8 mouse cellular contexts compared by ENCODE assay signal in the genomic region with DNA sequence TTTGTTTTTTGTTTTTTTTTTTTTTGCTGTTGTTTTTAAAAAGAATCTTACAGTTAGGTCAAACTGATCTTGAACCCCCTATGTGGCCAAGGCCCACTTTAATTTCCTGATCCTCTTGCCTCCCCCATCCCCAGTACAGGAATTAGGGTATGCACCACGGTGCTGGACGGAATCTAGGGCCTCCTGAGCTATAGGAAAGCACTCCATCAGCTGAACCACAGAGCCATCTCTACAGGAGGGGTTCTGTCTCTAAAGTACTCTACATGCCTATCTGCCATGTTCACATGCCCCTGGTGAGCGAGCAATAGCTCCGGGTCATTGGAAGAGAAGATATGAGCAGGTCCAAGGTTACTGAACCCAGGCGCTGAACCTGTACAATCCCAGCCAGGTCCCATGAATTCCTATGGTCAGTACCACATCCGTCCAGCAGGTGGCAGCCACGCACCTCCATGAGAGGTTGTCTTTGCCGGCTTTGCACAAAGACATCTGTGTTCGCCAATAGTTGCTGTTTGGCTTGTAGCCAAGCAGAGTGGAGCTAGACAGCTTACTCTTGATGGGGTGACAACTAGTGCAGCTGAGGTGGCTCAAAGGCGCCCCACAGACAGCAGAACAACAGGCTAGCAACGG.
DNase-seq lines count a peak whose midpoint lies in the region; ATAC-seq lines count a peak whose summit lies in the region.

No protein-coding gene starts in this region.

- peak; percentile 85 for DNase-seq in Muller cell, postnatal 12 days (ENCODE audit: inconsistent ontology term)
- peak; percentile 82 for DNase-seq in cerebellum, adult 8-10 months
- DNase-seq in hindbrain, embryonic 11.5 days (ENCODE audit: low spot score): peak; percentile 98
- DNase-seq in layer of hippocampus, adult 9-11 months: peak; percentile 92
- peak; percentile 90 for DNase-seq in lung, postnatal 14 days
- peak; percentile 99 for DNase-seq in retina, postnatal 1 day
- DNase-seq in thymus, postnatal 4 days: peak; percentile 93

- H3K9ac ChIP-seq in hindbrain, embryonic 11.5 days (ENCODE audit: low read depth, low read length): no peak overlapping the region

- H3K27me3 ChIP-seq in hindbrain, embryonic 11.5 days (ENCODE audit: control insufficient read depth, insufficient read depth, low read length): no peaks in the 10 kb centered on the region

- H3K4me3 ChIP-seq in hindbrain, embryonic 11.5 days (ENCODE audit: low read depth, low read length): no peak overlapping the region

- peak; percentile 74 for ATAC-seq in frontal cortex, adult (ENCODE audit: low TSS enrichment)
- peak; percentile 90 for ATAC-seq in hindbrain, embryonic 11.5 days (ENCODE audit: low FRiP score)

- H3K27ac ChIP-seq in hindbrain, embryonic 11.5 days (ENCODE audit: low read depth, low read length): no peak overlapping the region

- H3K4me1 ChIP-seq in hindbrain, embryonic 11.5 days (replicated peaks; ENCODE audit: control insufficient read depth, insufficient read depth, low read length): no peaks in the 10 kb centered on the region; the same call in 1 of the 2 replicates

- H3K4me2 ChIP-seq in hindbrain, embryonic 11.5 days (replicated peaks; ENCODE audit: low read depth, low read length): no peak overlapping the region

- no peaks in the 10 kb centered on the region for H3K36me3 ChIP-seq in hindbrain, embryonic 11.5 days (ENCODE audit: control insufficient read depth, insufficient read depth, low read length)

- H3K9me3 ChIP-seq in hindbrain, embryonic 11.5 days (ENCODE audit: control insufficient read depth, low read length): no peaks in the 10 kb centered on the region

- 12% methylated on average over 11 of the region's 11 CpGs for WGBS in hindbrain, embryonic 11.5 days
